Mouse (Mus musculus) 416B (cell line): ENCODE data around the gene Igsf23.
"Not testable (repeated sequence)": the region's sequence is repeated elsewhere in the genome, so short reads cannot be mapped to it uniquely, and the experiment has no call there.

Experiments
- DNase-seq: peaks from one replicate; pipeline ENCODE4 v3.0.0; 2011; ENCODE audit warnings: low read depth

Gene Igsf23

DNA sequence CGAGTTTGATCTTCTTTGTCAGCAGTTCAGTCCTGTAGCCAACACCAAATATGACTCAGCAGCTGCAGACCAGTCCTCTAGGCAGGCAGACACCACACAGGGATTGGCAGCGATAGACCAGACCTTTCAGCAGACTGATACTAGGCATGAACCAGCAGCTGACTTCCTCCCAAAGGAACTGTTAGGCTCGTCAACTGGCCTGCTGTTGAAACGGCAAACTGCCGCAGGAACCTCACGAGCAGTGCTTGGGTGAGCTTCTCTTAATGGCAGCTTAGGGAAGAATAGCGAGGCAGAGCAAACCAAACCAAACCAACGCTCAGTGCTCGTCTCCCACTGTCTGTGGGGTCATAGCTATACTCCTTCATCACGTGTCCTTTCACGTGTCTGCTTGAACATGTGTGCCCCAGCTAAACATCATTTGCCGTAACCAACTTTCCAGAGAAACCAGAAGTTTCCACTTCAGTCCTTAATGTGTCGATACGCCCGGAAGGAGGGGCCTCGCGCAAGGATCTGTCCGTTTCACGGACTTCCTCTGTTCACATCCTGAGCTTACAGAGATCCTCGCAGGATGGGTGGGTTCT lies 15.3 kb downstream of the Igsf23 start:
- peak; percentile 96 for DNase-seq

DNA sequence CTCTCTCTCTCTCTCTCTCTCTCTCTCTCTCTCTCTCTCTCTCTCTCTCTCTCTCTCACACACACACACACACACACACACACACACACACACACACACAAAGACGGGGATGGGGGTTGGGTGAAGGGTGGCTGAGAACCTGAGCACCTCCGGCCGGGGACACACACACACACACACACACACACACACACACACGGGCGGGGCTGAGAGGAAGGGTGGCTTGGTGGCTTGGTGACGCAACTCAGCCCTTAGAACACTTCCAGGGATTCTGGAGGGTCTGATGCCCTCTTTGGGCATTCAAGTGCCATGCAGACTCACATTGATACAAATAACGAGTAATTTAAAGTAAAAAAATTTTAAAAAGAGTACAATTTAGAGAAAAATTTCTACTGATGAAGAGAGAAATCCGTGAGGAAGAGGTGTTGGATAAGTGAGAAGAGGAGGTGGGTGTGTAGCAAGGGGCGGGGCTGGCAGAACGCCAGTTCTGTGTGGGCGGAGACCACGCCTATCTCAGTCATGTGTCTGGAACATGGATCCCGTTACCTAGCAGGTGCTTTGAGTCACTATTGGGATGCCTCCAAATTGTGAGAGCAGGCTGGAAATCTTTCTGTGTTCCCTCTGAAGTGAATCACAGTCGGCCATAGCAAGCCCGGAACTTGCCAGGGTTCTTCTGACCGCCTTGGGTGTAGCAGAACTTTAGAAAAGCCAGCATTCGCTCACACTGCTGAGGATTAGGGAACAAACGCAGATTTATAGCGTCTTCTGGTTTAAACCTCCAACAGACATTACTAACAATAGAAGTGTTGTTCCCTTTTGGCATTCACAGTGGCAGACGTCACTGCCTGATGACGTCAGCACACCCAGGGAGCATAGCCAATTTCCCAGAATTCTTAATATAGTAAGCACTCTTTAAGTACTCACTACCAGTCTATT lies 17.4 kb downstream of the Igsf23 start:
- peak; percentile 95 for DNase-seq

DNA sequence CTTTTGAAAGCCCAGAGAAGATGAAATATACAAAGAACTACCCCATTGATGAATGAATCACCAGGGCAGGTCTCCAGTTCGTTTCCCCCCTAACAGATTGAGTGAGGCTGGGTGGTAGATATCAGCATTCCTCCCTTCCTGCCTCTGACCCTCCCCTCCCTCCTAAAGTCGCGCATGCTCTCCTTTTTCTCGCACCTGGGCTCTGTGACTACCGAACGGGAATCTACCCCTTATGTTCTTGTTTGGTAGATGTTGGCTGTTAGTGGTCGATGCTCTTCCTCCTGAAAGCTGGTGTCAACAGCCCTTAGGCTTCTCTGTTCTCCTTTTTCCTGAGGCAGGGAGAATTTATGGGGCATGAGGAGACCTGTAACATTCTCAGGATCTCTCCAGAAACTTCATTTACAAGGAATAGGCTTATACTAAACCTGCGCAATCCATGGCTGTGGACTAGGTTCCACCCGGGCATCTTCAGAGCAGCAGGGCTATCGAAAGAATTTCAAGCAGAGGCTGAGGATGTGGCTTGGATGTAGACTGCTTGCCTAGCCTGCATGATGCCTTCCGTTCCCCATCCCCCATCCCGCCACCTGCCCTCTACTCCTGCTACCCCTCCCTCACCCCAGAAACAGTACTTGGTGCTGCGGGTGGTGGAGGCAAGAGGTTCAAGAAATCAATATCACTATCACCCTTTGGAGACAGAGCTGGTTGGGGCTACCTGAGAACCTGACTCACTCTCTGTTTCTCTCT lies 18.3 kb downstream of the Igsf23 start:
- peak; percentile 80 for DNase-seq

DNA sequence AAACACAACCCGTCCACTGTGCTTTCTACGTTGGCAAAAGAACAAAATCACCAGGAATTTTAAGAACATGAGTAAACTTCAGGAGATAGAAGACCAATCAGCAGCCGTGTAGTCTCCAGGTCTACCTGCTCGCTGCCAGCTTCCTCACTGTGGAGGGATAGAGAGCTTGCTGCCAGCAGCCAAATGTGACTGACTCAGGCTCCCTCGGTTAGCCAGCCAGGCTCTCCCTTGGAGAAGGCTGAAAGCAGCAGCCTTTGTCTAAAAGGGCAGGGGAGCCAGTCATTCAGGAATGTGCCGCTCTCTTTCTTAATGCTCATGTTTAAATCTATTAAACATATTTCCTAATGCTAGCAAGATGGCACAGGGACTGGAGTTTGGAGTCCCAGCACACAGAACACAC lies 20.1 kb downstream of the Igsf23 start:
- not testable (repeated sequence) for DNase-seq

DNA sequence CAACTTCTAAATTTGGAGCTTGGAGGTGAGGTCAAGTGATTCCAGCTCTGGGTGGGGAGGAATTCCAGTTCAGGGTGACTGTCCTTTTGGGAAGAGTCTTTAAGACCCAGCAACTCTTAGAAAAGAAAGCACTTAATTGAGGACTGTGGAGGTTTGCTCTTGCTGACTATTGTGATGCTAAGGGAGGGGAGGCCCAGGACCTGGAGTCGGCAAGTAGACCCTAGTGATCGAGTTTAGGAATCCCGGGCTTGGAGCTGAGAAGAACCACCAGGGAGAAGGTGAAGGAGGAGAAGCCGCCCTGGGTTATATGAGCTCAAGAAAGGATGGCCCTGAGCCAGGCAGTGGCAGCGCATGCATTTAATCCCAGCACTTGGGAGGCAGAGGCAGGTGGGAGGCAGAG lies 22.1 kb downstream of the Igsf23 start:
- DNase-seq: no peak

DNA sequence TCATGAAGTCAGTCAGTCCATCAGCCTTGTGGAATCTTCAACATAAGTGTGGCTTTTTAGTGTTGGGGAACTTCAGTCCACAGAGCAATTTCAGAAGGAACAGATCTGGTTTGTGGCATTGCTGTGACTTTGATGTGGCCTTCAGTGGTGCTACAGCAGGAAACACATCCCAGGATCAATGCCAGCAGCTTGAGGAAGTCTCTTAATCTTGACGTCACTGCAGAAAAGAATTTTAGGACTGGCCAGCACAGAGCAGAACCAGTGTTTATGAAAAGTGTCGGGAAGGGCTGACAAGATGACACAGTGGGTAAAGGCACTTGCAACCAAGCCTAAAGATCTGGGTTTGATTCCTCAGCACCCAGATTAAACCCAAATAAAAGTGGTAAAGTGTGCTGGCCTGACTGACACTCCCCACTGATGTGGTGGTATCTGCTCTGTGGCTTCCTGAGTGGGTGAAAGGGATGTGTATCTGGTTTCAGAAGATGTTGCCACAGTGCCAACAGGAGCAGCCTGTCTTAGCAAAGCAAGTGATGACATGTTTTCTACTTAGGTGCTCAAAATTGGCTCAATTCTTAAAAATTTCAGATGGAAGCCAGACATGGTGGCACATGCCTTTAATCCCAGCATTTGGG lies 23.6 kb downstream of the Igsf23 start:
- DNase-seq: peak; percentile 86

DNA sequence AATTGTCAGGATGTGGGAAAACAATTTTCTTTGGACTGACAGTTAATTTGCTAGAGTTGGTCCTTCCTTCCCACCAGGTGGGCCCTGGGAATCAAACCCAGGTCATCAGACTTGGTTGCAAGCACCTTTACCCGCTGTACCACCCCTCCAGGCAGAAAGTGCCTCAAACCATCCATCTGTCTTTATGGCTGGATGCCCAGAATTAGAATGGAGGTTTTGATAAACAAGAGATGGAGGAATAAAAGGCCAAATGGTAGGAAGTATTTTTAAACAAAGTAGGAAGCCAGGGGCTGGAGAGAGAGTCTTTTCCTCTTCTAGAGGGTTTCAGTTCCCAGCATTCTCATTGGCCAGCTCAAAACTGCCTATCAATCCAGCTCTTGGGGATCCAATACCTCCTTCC lies 25.2 kb downstream of the Igsf23 start:
- no peak for DNase-seq

DNA sequence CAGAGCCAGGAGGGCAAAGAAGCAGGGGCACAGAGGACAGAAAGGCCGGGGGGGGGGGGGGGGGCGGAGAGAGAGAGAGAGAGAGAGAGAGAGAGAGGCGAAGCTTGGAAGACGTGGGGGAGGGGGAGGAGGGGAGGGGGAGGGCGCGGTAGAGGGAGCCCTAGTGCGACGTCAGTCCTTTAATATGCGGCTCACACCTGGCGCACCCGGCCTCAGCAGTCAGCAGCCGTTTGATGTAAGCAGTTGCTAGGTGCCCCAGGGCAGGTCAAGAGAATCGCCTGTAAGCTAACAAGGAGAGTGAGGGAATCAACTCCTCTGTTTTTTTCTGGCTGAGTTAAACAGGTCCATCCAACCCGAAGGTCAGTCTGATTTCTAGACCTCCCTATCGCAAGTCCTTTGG lies 26.8 kb downstream of the Igsf23 start:
- no peak for DNase-seq

DNA sequence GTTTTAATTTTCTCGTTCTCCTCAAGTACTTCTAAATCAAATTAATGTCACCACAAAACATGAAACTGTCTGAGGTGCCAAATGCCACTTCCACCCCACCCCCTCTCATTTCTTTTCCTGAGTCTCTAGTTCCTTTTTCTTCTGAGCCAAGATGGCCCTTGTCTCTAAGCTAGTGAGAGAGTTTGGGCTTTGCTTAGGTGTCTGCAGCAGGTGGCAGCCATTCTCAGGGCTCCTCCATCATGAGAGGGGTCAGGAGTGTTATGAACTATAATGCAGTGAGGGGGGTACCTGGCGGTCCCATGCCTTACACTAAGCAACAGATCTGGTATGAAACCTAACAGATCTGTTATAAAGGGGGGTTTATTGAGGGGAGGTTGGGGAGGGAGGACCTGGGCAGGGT lies 27.2 kb downstream of the Igsf23 start:
- DNase-seq: no peak

DNA sequence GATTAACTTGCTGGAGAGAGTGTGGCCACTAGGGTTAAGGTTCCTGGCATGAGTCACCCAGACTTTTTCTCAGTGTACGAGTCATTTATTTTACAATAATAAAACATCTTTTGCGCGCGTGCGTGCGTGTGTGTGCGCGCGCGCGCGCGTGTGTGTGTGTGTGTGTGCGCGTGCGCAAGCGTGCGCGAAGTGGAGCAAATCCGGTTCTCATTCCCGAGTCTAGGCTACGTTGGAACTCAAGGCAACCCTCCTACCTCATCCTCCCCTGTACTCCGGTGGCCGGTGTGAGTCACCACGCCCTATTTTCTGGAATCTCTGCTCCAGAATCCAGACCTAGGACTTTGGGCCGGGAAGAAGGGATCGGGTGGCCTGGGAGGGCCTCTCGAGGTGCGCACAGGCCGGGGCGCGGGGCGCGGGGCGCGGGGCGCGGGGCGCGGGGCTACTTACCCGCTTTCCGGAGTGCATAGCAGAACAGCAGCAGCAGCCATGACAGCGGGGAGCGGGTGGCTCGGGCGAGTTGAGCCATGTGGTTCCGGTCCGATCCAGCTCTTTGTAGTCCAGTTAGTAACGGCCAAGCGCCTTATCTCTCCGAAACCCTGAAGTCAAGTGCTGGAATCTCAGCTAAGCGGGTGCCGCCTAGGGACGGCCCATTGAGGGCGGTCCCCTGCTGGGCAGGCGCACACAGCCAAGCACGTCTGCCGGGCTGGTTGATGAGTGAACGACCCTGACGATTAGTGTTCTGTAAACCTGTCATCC lies 29.9 kb downstream of the Igsf23 start, which contains the start of gene Pvr:
Gene Pvr, minus strand, starts transcription at position 655 of the 756 bp plus-strand sequence.
- DNase-seq: peak; percentile 81

DNA sequence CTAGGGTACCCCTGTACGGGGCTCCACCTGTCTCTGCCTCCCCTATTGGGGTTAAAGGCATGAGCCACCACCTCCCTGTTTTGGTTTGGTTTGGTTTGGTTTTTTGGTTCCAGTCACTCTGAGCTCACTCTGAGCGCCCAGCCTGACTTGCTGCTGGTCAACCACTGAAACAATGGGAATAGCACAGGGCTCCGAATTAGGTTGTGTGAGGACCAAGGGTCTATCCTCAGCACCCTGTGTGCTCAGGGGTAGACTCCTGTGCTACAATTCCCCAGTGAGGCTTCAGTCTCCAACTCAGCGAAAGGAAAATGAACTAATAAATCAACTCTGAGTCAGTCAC lies 30.4 kb downstream of the Igsf23 start:
- peak; percentile 22 for DNase-seq

DNA sequence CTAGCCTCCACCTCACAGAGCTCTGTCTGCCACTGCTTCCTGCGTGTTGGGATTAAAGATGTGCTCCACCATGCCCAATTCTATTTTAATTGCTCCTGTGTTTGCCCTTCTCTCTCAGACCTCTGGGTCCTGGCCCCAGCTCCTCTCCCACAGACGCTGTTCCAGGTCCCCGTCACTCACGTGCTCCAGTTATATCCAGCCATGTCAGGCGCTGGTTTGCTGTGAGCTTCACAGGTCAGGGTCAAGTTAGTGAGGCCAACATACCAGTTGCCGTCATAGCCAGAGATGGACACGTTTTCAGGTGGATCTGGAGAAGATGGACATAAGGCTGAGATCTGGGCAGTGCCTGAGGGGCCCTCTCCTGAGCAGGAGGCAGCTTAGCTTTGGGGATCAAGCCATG lies 36.0 kb downstream of the Igsf23 start:
- DNase-seq: no peak

DNA sequence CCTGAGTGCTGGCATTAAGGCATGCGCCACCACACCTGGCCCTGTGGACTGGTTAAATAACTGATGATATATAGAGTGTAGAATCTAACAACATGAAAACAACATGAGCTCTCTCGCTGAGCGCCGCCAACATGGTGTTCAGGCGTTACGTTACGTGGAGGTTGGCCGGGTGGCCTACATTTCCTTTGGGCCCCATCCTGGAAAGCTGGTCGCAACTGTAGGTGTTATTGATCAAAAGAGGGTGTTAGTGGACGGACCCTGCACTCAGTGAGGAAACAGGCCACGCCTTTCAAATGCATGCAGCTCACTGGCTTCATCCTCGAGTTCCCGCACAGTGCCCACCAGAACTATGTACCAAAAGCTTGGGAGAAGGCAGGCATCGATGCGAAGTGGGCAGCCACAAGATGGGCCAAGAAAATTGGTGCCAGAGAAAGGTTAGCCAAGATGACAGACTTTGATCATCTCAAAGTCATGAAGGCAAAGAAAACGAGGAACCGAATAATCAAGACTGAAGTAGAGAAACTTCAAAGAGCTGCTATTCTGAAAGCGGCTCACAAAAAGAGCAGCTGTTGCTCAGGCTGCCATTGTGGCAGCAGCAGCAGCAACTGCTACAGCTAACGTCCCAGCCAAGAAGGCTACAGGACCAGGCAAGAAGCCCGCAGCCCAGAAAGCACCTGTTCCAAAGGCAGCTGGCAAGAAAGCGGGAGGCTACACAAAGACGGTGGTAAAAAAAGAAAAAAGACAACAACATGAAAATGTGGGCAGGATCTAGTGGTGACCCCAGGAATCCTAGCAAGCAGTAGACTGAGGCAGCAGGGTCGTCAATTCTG lies 38.6 kb downstream of the Igsf23 start:
- DNase-seq: no peak

DNA sequence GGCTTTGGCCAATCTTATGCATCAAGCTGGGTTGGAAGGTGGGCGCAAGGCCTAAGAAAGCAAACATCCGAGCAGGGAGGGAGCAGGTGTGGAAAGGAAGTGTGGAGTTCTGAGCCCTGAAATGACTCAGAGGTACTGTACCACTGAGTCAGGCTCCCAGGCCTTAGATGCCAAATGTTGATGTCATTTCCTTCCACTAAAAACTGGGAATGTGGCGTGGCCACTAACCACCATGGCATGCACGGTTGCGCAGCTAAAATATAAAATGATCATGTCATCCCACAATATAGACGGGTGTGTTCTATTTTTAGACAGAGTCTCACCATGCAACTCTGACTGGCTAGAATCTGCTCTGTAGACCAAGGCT lies 39.3 kb downstream of the Igsf23 start:
- DNase-seq: no peak

DNA sequence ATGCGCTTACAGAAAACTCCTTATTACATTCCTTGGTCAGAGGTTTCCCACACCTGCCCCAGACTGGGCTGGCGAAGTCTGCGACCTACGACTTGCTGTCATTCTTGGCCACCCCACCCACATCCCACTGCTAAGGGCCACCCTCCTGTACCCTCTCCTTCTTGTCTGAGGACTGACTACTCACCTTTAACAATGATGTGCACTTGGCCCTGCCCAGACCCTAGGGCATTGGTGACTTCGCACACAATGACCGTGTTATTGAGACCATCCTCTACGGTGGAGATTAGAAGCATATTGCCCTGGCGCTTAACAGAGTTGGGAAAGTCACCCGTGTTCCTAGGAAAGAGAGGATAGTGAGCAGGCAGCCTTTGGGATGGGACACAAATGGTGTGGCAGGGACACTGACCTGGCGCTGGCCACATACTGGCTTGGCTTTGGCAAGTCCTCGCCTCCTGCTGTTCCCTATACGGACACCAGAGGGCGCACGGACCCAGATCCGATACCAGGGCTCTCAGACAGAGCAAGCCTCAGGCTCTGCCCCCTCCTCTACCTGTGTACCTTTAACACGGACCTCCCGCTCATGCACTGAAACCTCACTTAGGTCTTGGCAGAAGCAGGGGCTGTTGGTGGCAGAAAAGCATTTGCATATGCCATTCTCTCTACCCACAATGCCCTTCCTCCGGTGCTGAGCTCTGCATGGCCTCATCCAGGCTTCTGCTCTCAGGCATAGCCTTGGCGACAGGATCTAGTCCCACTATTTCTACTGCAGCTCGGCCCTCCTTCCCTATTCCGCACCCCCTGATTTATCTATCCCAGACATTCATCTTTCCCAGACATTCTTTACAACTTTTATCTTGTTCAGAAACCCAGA lies 39.9 kb downstream of the Igsf23 start:
- peak; percentile 74 for DNase-seq

DNA sequence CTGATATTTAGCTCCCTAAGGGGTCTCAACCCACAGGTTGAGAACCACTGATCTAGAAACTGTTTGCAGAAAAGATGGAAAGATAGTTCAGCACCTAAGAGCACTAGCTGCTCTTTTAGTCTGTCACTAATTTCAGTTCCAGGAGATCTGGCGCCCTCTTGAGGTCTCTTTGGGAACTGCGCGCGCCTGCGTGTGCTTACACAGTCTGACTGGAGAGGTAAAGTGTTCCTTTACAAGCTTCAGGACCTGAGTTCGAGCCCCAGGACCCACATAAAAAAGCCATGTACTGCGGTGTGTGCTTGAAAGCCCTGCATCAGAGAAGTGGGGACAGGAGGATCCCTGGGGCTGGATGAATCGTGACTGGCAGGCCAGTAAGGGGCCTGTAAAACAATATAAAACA lies 60.7 kb downstream of the Igsf23 start:
- peak; percentile 81 for DNase-seq

DNA sequence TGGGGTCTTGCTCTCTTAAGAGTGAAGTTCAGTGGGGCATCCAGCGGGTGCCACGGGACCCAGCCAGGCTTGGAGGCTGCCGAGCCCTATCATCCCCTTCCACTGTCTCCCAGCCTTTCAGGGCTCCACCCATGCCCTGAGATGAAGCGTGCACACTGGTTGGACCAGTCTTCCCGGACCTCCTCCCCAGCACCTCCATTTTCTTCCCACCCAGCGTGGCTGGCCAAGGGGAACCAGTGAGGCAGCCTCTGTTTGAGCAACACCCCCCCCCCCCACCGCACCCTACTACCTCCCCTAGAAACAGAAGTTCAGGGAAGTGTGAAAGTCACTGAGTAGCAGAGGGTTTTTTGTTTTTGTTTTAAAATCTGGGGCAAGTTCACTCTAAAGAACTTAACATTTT lies 62.7 kb downstream of the Igsf23 start, which contains the start of gene Ceacam19:
Gene Ceacam19, minus strand, starts transcription at position 117 of the 400 bp plus-strand sequence.
- no peak for DNase-seq
